ENCODE assay signal across 12 mouse cellular contexts in the genomic region with DNA sequence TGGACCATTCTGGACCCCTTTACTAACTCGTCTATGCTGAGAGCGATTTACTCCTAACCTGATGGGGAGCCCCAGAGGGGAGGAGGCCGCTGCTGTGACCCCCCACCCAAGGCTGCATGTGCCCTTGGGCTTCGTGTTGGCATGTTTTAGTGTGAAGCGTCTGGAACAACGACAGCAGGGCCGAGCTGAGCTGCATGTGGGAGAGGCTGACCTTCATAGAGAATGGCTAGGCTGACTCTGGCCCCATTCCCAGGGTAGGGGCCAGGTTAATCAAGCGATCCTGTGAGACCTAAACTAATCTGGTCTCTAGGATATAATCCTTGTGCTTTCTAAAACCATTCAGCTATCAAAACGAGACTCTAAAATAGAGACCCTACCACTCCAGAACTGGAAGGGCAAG. TPM values are rescaled to one million over a fixed set of nuclear protein-coding genes. Genes with fewer than 3 reads are reported as not detected.
A peak's percentile ranks its signal among the peaks of the same experiment; 100 is the strongest.
DNase-seq lines count a peak whose midpoint lies in the region; ATAC-seq and TF ChIP-seq lines count a peak whose summit lies in the region.
"Had no signal": no experiment of that assay in that cellular context is flagged by ENCODE, and none has a peak within 500 bp of the region (broad histone marks: within the 10 kb centered on the region; RNA-seq: fewer than 3 reads in every experiment).

No protein-coding gene starts in this region.

- H3K4me2 ChIP-seq in heart, postnatal 0 days (ENCODE audit: low read depth, low read length) = no peak overlapping the region
- no peak overlapping the region for H3K4me2 ChIP-seq in liver, embryonic 13.5 days
- no peak overlapping the region for H3K4me2 ChIP-seq in liver, embryonic 12.5 days
- H3K4me2 ChIP-seq in stomach, embryonic 14.5 days (replicated peaks; ENCODE audit: low read depth, low read length) = no peak overlapping the region
- H3K4me2 ChIP-seq: forebrain, embryonic 12.5 days had no signal

- H3K4me3 ChIP-seq in heart, postnatal 0 days (ENCODE audit: low read depth, low read length) = no peak overlapping the region
- no peak overlapping the region for H3K4me3 ChIP-seq in liver, embryonic 13.5 days (replicated peaks)
- no peak overlapping the region for H3K4me3 ChIP-seq in liver, embryonic 12.5 days
- no peak overlapping the region for H3K4me3 ChIP-seq in stomach, embryonic 14.5 days (ENCODE audit: low read depth, low read length)
- H3K4me3 ChIP-seq: forebrain, embryonic 12.5 days had no signal

- no peak for TF ChIP-seq EP300 in heart, postnatal 0 days (IDR thresholded peaks at IDR 0.05; ENCODE audit: low read depth)

- peaks cover 10% of the 10 kb centered on the region; the same call in 1 of the 2 replicates for H3K4me1 ChIP-seq in heart, postnatal 0 days (ENCODE audit: control insufficient read depth, insufficient read depth)
- peaks cover 78% of the 10 kb centered on the region for H3K4me1 ChIP-seq in liver, embryonic 13.5 days (replicated peaks)
- peaks cover 53% of the 10 kb centered on the region for H3K4me1 ChIP-seq in liver, embryonic 12.5 days
- H3K4me1 ChIP-seq in stomach, embryonic 14.5 days (ENCODE audit: control insufficient read depth, insufficient read depth, low read length) = peaks cover 7% of the 10 kb centered on the region; the same call in 1 of the 2 replicates

- peaks cover 39% of the 10 kb centered on the region for H3K36me3 ChIP-seq in heart, postnatal 0 days (replicated peaks; ENCODE audit: control insufficient read depth, insufficient read depth, low read length)
- H3K36me3 ChIP-seq in liver, embryonic 13.5 days = peaks cover 80% of the 10 kb centered on the region
- peaks cover 93% of the 10 kb centered on the region for H3K36me3 ChIP-seq in liver, embryonic 12.5 days
- peaks cover 42% of the 10 kb centered on the region for H3K36me3 ChIP-seq in stomach, embryonic 14.5 days (ENCODE audit: control insufficient read depth, insufficient read depth, low read length)

- TF ChIP-seq CTCF in heart, postnatal 0 days (IDR thresholded peaks at IDR 0.05; ENCODE audit: low read depth) = no peak

- DNase-seq in adrenal gland, adult 2 months = peak; percentile 53
- DNase-seq in adrenal gland, adult 18-20 months (ENCODE audit: low spot score in 2 of 2) = no peak
- no peak for DNase-seq in heart, postnatal 0 days (ENCODE audit: low spot score)
- DNase-seq in heart, adult 8-10 months (ENCODE audit: low spot score) = no peak
- DNase-seq in liver, embryonic 13.5 days = no peak
- DNase-seq in frontal cortex, postnatal 36 days (ENCODE audit: low spot score in 2 of 2) = no peak
- DNase-seq: cerebellum, adult 18-20 months; layer of hippocampus, postnatal 36 days; thymus, adult 2 months had no signal

- H3K9ac ChIP-seq in heart, postnatal 0 days (replicated peaks; ENCODE audit: low read depth, low read length) = no peak overlapping the region
- H3K9ac ChIP-seq in liver, embryonic 13.5 days = no peak overlapping the region
- no peak overlapping the region for H3K9ac ChIP-seq in liver, embryonic 12.5 days
- H3K9ac ChIP-seq in stomach, embryonic 14.5 days (replicated peaks; ENCODE audit: low read depth, low read length) = no peak overlapping the region
- H3K9ac ChIP-seq: forebrain, embryonic 12.5 days had no signal

- H3K9me3 ChIP-seq in heart, postnatal 0 days (replicated peaks; ENCODE audit: control insufficient read depth, low read length) = no peaks in the 10 kb centered on the region
- no peaks in the 10 kb centered on the region for H3K9me3 ChIP-seq in liver, embryonic 13.5 days (replicated peaks)
- H3K9me3 ChIP-seq in liver, embryonic 12.5 days (replicated peaks) = no peaks in the 10 kb centered on the region
- H3K9me3 ChIP-seq in stomach, embryonic 14.5 days (ENCODE audit: control insufficient read depth, low read depth, low read length) = no peaks in the 10 kb centered on the region
- H3K9me3 ChIP-seq: forebrain, embryonic 12.5 days had no signal

- ATAC-seq in heart, postnatal 0 days (ENCODE audit: insufficient read depth, low read depth) = peak; percentile 24; the same call in 1 of the 2 replicates
- no peak for ATAC-seq in liver, embryonic 13.5 days (ENCODE audit: low read depth)
- no peak for ATAC-seq in liver, embryonic 12.5 days
- no peak for ATAC-seq in stomach, embryonic 14.5 days (ENCODE audit: insufficient number of reproducible peaks, insufficient read depth, low FRiP score, low read depth)

- 51% methylated on average over 9 of the region's 9 CpGs for WGBS in heart, postnatal 0 days
- WGBS in liver, embryonic 13.5 days (ENCODE audit: insufficient replicate concordance) = 81% methylated on average over 9 of the region's 9 CpGs
- WGBS in liver, embryonic 12.5 days (ENCODE audit: insufficient replicate concordance) = 84% methylated on average over 9 of the region's 9 CpGs
- WGBS in stomach, embryonic 14.5 days = 72% methylated on average over 9 of the region's 9 CpGs

- H3K27me3 ChIP-seq in heart, postnatal 0 days (ENCODE audit: control insufficient read depth, insufficient read depth, low read length) = no peaks in the 10 kb centered on the region
- no peaks in the 10 kb centered on the region for H3K27me3 ChIP-seq in liver, embryonic 13.5 days
- no peaks in the 10 kb centered on the region for H3K27me3 ChIP-seq in liver, embryonic 12.5 days (replicated peaks)
- no peaks in the 10 kb centered on the region for H3K27me3 ChIP-seq in stomach, embryonic 14.5 days (ENCODE audit: control insufficient read depth, insufficient read depth, low read length)
- H3K27me3 ChIP-seq: forebrain, embryonic 12.5 days had no signal

- H3K27ac ChIP-seq in heart, postnatal 0 days (ENCODE audit: low read depth) = peak overlapping the region; percentile 40
- peak overlapping the region; percentile 50; the same call in 1 of the 2 replicates for H3K27ac ChIP-seq in liver, embryonic 13.5 days
- H3K27ac ChIP-seq in liver, embryonic 12.5 days = no peak overlapping the region
- H3K27ac ChIP-seq in stomach, embryonic 14.5 days (ENCODE audit: low read length) = peak overlapping the region; percentile 44; the same call in 1 of the 2 replicates
- H3K27ac ChIP-seq: forebrain, embryonic 12.5 days had no signal

RNA-seq across cellular contexts. Expression of a gene that starts 9.6 kb away (rescaled TPM):
- 1,000 to 10,000 TPM in 1 of 2 experiments, 100 to 1,000 TPM in 1; 736 to 1,496 TPM for total RNA-seq in adrenal gland, adult 2 months (2021)
- polyA plus RNA-seq in adrenal gland, adult 2 months (2012; rRNA removed) = 1,206 and 1,589 TPM in 2 replicates
- 1,000 to 10,000 TPM; 1,314 to 2,885 TPM for total RNA-seq in adrenal gland, adult 18-20 months (2021)
- 88.9 and 108 TPM in 2 replicates for total RNA-seq in heart, postnatal 0 days (2014; rRNA removed; ENCODE audit: low replicate concordance)
- 36.4 and 37.8 TPM in 2 replicates for polyA plus RNA-seq in heart, postnatal 0 days (2015; fragmentation: Nextera tagmentation; extraction: Ambion mirVana)
- total RNA-seq in heart, adult 8-10 months (2022) = 10 to 100 TPM; 21.4 to 28.7 (median 28.1) TPM
- 231 and 240 TPM in 2 replicates for polyA plus RNA-seq in liver, embryonic 13.5 days (2015; fragmentation: Nextera tagmentation; extraction: Ambion mirVana)
- 267 and 280 TPM in 2 replicates for polyA plus RNA-seq in liver, embryonic 12.5 days (2016; fragmentation: Nextera tagmentation; extraction: Ambion mirVana)
- polyA plus RNA-seq in stomach, embryonic 14.5 days (2014; fragmentation: Nextera tagmentation; extraction: Ambion mirVana) = 85.9 and 99.0 TPM in 2 replicates
